Mouse (Mus musculus) bone marrow, adult 2 months (tissue): Measurements from ENCODE around the gene Sec1.

Experiments used
- CTCF ChIP-seq: fragments of 200-500 bp; IDR thresholded peaks from 2 replicates; pipeline ENCODE4 v1.5.1; 2011; ENCODE audit warnings: low read length, control low read depth; ENCODE audit not compliant: control insufficient read depth, insufficient read depth
- POLR2A ChIP-seq: fragments of 200-500 bp; IDR thresholded peaks from 2 replicates; pipeline ENCODE4 v1.6.1; 2011; ENCODE audit warnings: low read depth, mild to moderate bottlenecking, control low read depth, low read length, borderline replicate concordance; ENCODE audit not compliant: control insufficient read depth

DNA sequence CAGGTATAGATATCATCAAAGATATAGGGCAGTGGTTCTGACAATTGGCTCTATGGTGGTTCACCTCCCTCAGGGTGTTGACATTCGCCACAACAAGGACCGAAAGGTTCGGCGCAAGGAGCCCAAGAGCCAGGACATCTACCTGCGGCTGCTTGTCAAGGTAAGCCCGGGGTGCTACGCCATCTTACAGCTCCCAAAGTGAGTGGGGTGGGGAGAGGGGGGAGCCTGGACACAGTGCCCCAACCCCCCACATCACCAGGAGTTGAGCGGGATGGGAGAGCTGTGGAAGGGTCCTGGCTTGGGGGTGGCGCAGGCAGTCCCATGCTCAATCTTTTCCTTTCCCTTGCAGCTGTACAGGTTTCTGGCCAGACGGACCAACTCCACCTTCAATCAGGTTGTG lies 25.0 kb upstream of the Sec1 start:
- TF ChIP-seq CTCF (no peak), POLR2A (no peak)
